Mouse (Mus musculus) heart, embryonic 10.5 days (tissue): ENCODE data around the gene Mast4. TPM values are rescaled to one million over a fixed set of nuclear protein-coding genes. Genes with fewer than 3 reads are reported as not detected.
"Not testable (repeated sequence)": the region's sequence is repeated elsewhere in the genome, so short reads cannot be mapped to it uniquely, and the experiment has no call there.

ENCODE experiments used
- DNase-seq: peaks from one replicate; pipeline ENCODE4 v3.0.0-alpha.2; 2017; ENCODE audit warnings: low spot score
- H3K27ac ChIP-seq: fragments of 300-500 bp; sonication (generic); 2 replicates; pipeline ENCODE4 v1.5.1; 2016; ENCODE audit warnings: mild to moderate bottlenecking
- H3K27me3 ChIP-seq: fragments of 300-500 bp; sonication (generic); 2 replicates; pipeline ENCODE4 v1.6.1; 2016; ENCODE audit warnings: mild to moderate bottlenecking; ENCODE audit not compliant: poor library complexity, insufficient read depth, severe bottlenecking
- H3K36me3 ChIP-seq: fragments of 300-500 bp; sonication (generic); 2 replicates; pipeline ENCODE4 v1.6.1; 2016; ENCODE audit warnings: mild to moderate bottlenecking, moderate library complexity
- H3K4me1 ChIP-seq: fragments of 300-500 bp; sonication (generic); 2 replicates; pipeline ENCODE4 v1.6.1; 2016; ENCODE audit warnings: mild to moderate bottlenecking
- H3K4me3 ChIP-seq: fragments of 300-500 bp; sonication (generic); 2 replicates; pipeline ENCODE4 v1.5.1; 2016; ENCODE audit warnings: mild to moderate bottlenecking, moderate library complexity
- H3K9me3 ChIP-seq: fragments of 300-500 bp; sonication (generic); 2 replicates; pipeline ENCODE4 v1.6.1; 2016; ENCODE audit warnings: mild to moderate bottlenecking, moderate library complexity
- WGBS: fragments of 180-500 bp; shearing (Covaris S2); methylation state at CpG from one replicate; pipeline ENCODE4 v1.1.7; 2016; 5-methylcytosine and 5-hydroxymethylcytosine counted together
- polyA plus RNA-seq: library from polyadenylated mRNA; unstranded; fragments of >200 nt; fragmentation: Nextera tagmentation; extraction: Ambion mirVana; gene quantifications from 2 replicates; pipeline ENCODE4 v1.2.1, GENCODE M21; 2016

Gene Mast4
- 33.2 and 39.2 TPM in 2 replicates for polyA plus RNA-seq

DNA sequence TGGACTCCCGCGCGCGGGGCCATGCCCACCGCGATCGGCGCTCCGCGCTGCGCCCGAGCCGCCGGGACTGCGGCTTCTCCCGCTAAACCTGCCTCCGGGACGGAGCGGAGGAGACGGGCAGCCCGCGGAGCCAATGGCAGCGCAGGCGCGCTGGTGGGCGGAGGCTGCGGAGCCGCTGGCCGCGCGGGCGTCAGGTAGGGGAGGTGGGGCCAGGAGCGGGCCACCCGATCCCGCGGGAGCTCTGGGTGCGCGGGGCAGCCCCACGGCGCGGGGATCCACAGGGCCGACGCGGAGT, at the start of gene Mast4:
Mast4 (minus strand) TSS at position 106 of the 295 bp plus-strand sequence.
- Histone ChIP-seq H3K4me1 (peaks cover 24% of the 10 kb centered on the region), H3K9me3 (no peaks in the 10 kb centered on the region), H3K27ac (peak within 1 kb of the TSS; percentile 83), H3K27me3 (peaks cover 31% of the 10 kb centered on the region), H3K4me3 (peak within 1 kb of the TSS; percentile 88), H3K36me3 (no peaks in the 10 kb centered on the region)
- peak; percentile 86 for DNase-seq
- WGBS: under 1% methylated on average over 44 of the region's 44 CpGs

DNA sequence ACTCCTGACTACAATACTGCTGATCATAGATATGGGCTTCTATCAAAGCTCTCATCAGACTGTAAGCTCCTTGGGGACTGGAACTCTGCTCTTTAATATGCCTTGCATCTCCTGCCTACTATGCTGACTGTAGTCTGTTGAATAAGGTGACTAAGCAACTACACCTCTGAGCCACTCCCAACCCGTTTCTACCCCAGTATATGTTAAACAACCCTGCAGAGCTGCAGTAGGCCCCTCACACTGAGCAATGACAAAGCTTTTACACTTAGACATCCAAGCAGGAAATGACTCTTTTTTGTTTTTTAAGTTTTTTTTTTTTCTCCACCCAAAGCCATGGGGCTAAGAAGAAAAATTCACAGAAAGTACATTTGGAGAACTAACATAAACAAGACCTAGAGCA, 40.2 kb upstream of the Mast4 start:
- Histone ChIP-seq H3K9me3 (no peaks in the 10 kb centered on the region), H3K36me3 (no peaks in the 10 kb centered on the region), H3K4me1 (no peaks in the 10 kb centered on the region), H3K27ac (no peak overlapping the region), H3K4me3 (no peak overlapping the region), H3K27me3 (no peaks in the 10 kb centered on the region)
- WGBS: 45% methylated on average over 1 of the region's 1 CpGs
- no peak for DNase-seq

- no peaks in the 10 kb centered on the region for H3K27me3 ChIP-seq
- 78% methylated on average over 7 of the region's 7 CpGs for WGBS
- no peak overlapping the region for H3K27ac ChIP-seq
- H3K9me3 ChIP-seq: no peaks in the 10 kb centered on the region
- no peaks in the 10 kb centered on the region for H3K36me3 ChIP-seq
- no peak for DNase-seq
- H3K4me3 ChIP-seq: no peak overlapping the region
- no peaks in the 10 kb centered on the region for H3K4me1 ChIP-seq
Observed at GRCm38 (mm10) chr13:103369194-103369593, 34.9 kb upstream of the Mast4 start.

DNA sequence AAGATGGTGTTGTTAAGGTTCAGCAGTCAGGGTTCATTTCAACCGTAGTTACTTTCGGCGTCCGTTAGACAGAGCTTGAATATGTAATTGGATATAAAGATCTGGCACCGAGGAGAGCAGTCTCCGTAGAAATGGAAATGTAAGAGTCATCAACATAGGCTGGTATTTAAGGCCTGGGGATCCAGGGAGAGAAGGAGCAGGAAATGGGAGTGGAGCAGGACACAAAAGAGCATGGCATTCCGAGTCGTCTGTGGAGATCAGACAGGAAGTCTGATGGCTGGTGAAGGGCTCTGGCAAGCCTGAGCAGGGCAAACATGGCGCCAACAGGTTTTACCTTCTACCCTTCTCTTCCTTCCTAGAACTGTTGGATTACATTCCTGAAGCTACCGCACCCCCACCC, 28.9 kb upstream of the Mast4 start:
- no peaks in the 10 kb centered on the region for H3K9me3 ChIP-seq
- no peaks in the 10 kb centered on the region for H3K4me1 ChIP-seq
- H3K4me3 ChIP-seq: no peak overlapping the region
- H3K27ac ChIP-seq: no peak overlapping the region
- 77% methylated on average over 10 of the region's 10 CpGs for WGBS
- H3K27me3 ChIP-seq: no peaks in the 10 kb centered on the region
- no peak for DNase-seq
- H3K36me3 ChIP-seq: no peaks in the 10 kb centered on the region

DNA sequence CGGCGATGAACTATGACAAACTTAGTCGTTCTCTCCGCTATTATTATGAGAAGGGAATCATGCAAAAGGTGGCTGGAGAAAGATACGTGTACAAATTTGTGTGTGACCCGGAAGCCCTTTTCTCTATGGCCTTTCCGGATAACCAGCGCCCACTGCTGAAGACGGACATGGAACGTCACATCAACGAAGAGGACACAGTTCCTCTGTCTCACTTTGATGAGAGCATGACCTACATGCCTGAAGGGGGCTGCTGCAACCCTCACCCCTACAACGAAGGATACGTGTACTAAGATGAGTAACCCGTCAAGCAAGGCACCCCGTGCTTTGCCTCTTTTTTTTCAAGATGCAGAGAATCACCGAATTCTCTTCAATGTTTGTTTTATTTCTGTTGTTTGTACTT, 23.1 kb upstream of the Mast4 start:
- not testable (repeated sequence) for H3K4me3 ChIP-seq, H3K36me3 ChIP-seq, DNase-seq, H3K27ac ChIP-seq, H3K27me3 ChIP-seq, H3K4me1 ChIP-seq, H3K9me3 ChIP-seq
- WGBS: 94% methylated on average over 16 of the region's 16 CpGs

GRCm38 (mm10) chr13:103356909-103357308, 22.6 kb upstream of the Mast4 start:
- H3K4me3 ChIP-seq, H3K27me3 ChIP-seq: not testable (repeated sequence)
- WGBS: 91% methylated on average over 5 of the region's 6 CpGs

DNA sequence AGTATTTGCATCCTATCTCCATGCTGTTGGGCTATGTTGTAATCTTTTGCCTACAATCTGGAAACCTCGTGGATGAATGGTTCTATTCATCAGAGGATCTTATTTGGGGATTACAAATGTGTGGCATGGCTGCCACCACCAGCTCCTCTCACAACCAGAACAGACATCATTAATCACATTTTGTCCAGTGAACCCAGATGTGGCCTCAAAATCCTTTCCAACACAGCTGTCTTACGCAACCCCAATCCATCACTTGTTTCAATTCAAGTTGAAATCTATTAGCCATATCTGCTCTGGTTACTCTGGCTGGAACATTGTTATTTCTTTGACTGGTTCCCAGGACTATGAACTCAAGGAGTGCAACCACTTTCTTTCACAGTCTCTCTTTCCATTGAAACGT, 20.4 kb upstream of the Mast4 start:
- DNase-seq: no peak
- H3K4me1 ChIP-seq: no peaks in the 10 kb centered on the region
- H3K9me3 ChIP-seq: no peaks in the 10 kb centered on the region
- H3K4me3 ChIP-seq: no peak overlapping the region
- no peak overlapping the region for H3K27ac ChIP-seq
- WGBS: 74% methylated on average over 3 of the region's 3 CpGs
- H3K36me3 ChIP-seq: no peaks in the 10 kb centered on the region
- H3K27me3 ChIP-seq: no peaks in the 10 kb centered on the region

More at GRCm38 (mm10) chr13:103356909-103357308, 22.6 kb upstream of the Mast4 start:
- not testable (repeated sequence) for H3K4me1 ChIP-seq, H3K36me3 ChIP-seq, H3K27ac ChIP-seq, H3K9me3 ChIP-seq, DNase-seq

DNA sequence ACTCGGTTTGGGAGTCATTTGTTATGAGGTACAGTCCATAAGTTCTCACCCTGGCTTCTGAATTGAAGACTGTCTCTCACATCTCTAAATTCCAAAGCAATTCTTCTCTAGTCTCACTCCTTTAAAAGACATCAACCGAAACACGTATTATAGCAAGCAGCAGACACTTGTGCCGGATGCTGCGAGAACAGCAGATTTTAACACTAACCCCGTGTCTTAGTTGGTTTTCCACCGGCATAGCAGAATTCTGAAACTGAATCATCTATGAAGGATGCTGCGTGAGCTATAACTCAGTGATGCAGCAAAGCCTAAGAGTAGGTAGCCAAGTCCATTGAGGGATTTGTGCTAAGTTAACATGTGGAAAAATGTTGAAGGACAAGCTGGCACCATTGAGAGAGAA, 10.5 kb upstream of the Mast4 start:
- H3K9me3 ChIP-seq: no peaks in the 10 kb centered on the region
- no peak for DNase-seq
- no peaks in the 10 kb centered on the region for H3K27me3 ChIP-seq
- H3K27ac ChIP-seq: no peak overlapping the region
- 84% methylated on average over 8 of the region's 8 CpGs for WGBS
- no peak overlapping the region for H3K4me3 ChIP-seq
- no peaks in the 10 kb centered on the region for H3K4me1 ChIP-seq
- H3K36me3 ChIP-seq: no peaks in the 10 kb centered on the region

GRCm38 (mm10) chr13:103344006-103344720, 9.9 kb upstream of the Mast4 start:
- Histone ChIP-seq H3K4me3 (no peak overlapping the region), H3K4me1 (no peaks in the 10 kb centered on the region), H3K27me3 (no peaks in the 10 kb centered on the region), H3K9me3 (no peaks in the 10 kb centered on the region), H3K27ac (no peak overlapping the region), H3K36me3 (no peaks in the 10 kb centered on the region)
- no peak for DNase-seq
- 85% methylated on average over 8 of the region's 8 CpGs for WGBS

- H3K4me1 ChIP-seq: no peaks in the 10 kb centered on the region
- no peak for DNase-seq
- 78% methylated on average over 4 of the region's 4 CpGs for WGBS
- no peak overlapping the region for H3K4me3 ChIP-seq
- H3K27ac ChIP-seq: no peak overlapping the region
- no peaks in the 10 kb centered on the region for H3K9me3 ChIP-seq
- no peaks in the 10 kb centered on the region for H3K36me3 ChIP-seq
- peaks cover 2% of the 10 kb centered on the region for H3K27me3 ChIP-seq
Observed at GRCm38 (mm10) chr13:103341031-103341430, 6.7 kb upstream of the Mast4 start.

DNA sequence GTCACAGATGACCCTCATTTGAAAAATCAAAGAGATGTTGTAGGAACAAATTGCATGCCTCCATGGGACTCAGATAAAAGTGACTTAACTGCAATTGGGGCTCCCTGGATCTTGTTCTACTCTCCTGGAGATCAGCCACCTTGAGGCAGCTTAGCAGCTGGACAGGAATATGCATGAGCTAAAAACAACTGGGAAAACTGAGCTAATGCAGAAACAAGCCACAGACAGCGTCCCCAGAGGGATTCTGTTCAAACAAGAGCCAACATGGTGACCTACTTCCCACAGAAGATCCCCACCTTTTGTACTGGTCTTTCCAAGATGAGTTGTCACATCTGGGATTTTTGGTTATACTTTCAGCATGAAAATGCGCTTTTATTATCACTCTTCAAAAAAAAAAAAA, 4.3 kb upstream of the Mast4 start:
- 72% methylated on average over 2 of the region's 2 CpGs for WGBS
- no peak for DNase-seq

GRCm38 (mm10) chr13:103336237-103336636, 1.9 kb upstream of the Mast4 start:
- 29% methylated on average over 5 of the region's 5 CpGs for WGBS
- H3K4me1 ChIP-seq: peaks cover 24% of the 10 kb centered on the region
- H3K9me3 ChIP-seq: no peaks in the 10 kb centered on the region
- no peak for DNase-seq
- H3K27ac ChIP-seq: no peak overlapping the region
- no peak overlapping the region for H3K4me3 ChIP-seq
- no peaks in the 10 kb centered on the region for H3K36me3 ChIP-seq
- peaks cover 31% of the 10 kb centered on the region for H3K27me3 ChIP-seq

More for the DNA sequence above, 4.3 kb upstream of the Mast4 start:
- peaks cover 8% of the 10 kb centered on the region for H3K27me3 ChIP-seq
- H3K4me1 ChIP-seq: peaks cover 16% of the 10 kb centered on the region
- H3K27ac ChIP-seq: no peak overlapping the region
- no peak overlapping the region for H3K4me3 ChIP-seq
- no peaks in the 10 kb centered on the region for H3K36me3 ChIP-seq
- H3K9me3 ChIP-seq: no peaks in the 10 kb centered on the region

DNA sequence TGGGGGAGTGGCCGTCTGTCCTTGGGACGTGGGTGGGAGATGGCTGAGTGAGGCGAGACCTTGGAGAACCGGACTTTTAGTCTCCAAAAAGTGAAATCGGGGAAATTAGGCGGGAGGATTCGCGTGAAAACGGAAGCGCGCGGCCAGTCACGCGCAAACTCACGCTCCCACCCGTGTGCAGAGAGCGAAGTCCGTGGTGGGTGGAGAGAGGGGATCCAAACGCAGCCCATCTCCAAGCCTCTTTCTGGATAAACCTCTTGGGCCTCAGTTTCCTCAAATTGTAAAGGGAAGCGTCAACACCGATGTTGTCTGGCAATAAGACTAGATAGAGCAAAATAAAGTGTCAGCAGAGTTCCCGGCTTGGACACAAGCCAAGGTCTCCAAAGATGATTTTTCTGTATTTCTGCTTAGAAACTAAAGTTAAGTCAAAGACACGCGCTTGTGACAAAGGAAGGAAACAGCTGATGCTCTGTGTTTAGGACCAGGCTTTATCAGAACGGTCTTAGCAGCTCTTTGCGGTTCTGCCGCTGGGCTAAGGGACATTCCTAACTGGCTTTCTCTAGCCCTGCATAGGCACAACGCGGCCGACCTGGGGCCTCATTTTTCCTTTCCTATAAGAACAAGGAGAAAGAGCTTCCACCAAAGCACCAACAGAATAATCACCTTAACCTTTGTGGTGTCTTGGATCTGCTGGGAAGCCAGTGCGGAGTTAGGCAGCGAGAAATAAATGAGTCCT, 594 bp upstream of the Mast4 start:
- H3K36me3 ChIP-seq: no peaks in the 10 kb centered on the region
- no peak for DNase-seq
- 1% methylated on average over 32 of the region's 32 CpGs for WGBS
- H3K27ac ChIP-seq: peak overlapping the region; percentile 83
- H3K4me1 ChIP-seq: peaks cover 24% of the 10 kb centered on the region
- peak overlapping the region; percentile 88 for H3K4me3 ChIP-seq
- H3K9me3 ChIP-seq: no peaks in the 10 kb centered on the region
- H3K27me3 ChIP-seq: peaks cover 31% of the 10 kb centered on the region
